Mouse (Mus musculus): ENCODE data around the gene Ednra. TPM values are rescaled to one million over a fixed set of nuclear protein-coding genes. Genes with fewer than 3 reads are reported as not detected.

Ednra gene
- polyA plus RNA-seq (2017; shearing (Covaris generic)): 0.11 TPM

DNA sequence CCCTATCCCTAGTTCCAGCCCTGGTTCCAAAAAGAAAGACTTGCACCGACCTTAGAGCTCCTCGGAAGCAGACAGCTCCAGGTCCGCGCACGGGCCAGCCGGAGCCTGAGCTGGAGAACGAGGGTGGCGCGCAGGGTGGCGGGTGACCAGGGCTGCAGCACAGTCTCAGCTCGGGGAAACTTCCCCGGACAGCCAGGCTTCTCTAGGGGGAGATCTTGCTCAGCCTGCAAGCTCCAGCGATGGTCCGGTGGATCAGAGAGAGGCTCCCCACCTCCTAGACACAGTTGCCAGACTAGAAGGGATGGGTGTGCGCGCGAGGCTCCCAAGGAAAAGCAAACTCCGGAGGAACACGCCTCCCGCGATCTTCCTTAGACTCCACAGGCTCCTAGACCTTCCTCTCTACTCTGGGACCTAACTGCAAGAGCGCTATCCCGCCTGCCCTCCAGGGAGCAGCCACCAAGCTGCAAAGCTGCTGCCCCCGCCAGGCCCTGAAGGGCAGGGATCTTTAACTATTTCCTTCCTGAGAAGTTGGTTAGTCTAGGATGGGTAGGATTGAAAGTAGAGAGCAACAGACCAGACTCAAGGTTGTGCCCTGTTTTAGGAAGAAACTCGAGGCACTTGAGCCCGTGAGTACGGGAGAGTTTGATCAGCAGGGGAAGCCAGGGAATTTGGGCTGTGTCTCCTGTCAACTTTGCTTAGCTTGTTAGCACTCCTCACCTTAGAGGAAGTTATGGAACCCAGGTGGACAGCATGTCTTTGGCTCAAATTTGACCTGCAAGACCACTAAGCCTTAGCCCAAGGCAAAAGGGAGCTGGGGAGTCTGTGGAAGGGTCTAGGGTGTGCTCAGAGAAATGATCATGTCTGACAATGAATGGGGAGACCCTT lies at the start of gene Ednra:
TSS of gene Ednra (minus strand) at position 419 of the 885 bp plus-strand sequence.

Other genes with a start within 250 kb of the Ednra start
- gene Arhgap10, start 206.5 kb downstream of the Ednra start, polyA plus RNA-seq (2017; shearing (Covaris generic)): 10.2 TPM
- 36.8 TPM for gene Prmt9, start 175.1 kb downstream of the Ednra start, polyA plus RNA-seq (2017; shearing (Covaris generic))
- gene Tmem184c, start 113.8 kb downstream of the Ednra start, polyA plus RNA-seq (2017; shearing (Covaris generic)): 27.8 TPM